Mouse (Mus musculus): ENCODE data around the gene Maneal.

DNA sequence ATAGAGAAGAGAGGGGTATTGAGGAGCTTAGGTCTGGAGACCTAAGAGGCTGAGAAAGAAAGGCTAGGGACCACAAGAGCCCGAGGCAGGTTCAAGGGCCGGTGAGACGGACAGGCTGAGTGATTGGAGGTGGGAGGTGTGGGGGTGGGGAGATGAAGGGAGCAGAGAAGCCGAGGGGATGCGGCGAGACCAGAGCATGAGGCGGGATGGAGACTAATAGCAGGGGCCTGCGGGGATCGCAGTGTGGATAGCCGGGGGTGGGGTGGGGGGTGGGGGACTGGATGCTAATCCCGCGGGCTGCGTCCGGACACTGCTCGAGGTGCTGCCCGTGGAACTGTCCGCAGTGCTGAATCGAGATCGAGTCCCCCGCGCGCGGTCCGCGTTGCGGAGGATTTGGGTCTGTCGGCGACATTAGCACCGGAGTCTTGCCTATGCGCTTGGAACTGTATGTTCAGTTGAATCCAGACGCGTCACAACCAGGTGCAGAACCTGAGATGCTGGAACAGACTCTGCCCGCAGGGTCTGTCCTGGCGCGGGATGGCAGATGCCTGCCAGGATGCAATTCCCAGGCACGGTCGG, 20.3 kb upstream of the Maneal start:
- no peak for TF ChIP-seq CTCF (IDR thresholded peaks at IDR 0.05; ENCODE audit: borderline replicate concordance, control insufficient read depth, extremely low read depth, insufficient read depth, low read length, poor library complexity)
- TF ChIP-seq POLR2A (IDR thresholded peaks at IDR 0.05; ENCODE audit: control insufficient read depth, extremely low read depth, insufficient read depth, low read length, poor library complexity), result no peak
